Mouse (Mus musculus) embryonic fibroblast, embryonic 13.5 days (primary cell): ENCODE results near the gene Cd3d. TPM values are rescaled to one million over a fixed set of nuclear protein-coding genes. Genes with fewer than 3 reads are reported as not detected.

ENCODE experiments used
- H3K27ac ChIP-seq: 2 replicates; pipeline ENCODE4 v1.5.1; 2012; ENCODE audit warnings: low read length, control low read depth, inconsistent platforms; ENCODE audit not compliant: insufficient read depth
- H3K4me1 ChIP-seq: 2 replicates; pipeline ENCODE4 v1.6.1; 2011; ENCODE audit warnings: low read length; ENCODE audit not compliant: control insufficient read depth, insufficient read depth
- H3K4me3 ChIP-seq: 2 replicates; pipeline ENCODE4 v1.5.1; 2011; ENCODE audit warnings: mild to moderate bottlenecking, control low read depth, low read length; ENCODE audit not compliant: insufficient read depth
- CTCF ChIP-seq: IDR thresholded peaks from 2 replicates; pipeline ENCODE4 v1.5.1; 2011; ENCODE audit warnings: mild to moderate bottlenecking, control low read depth, low read length, moderate library complexity, borderline replicate concordance; ENCODE audit not compliant: insufficient read depth
- POLR2A ChIP-seq: IDR thresholded peaks from 2 replicates; pipeline ENCODE4 v1.6.1; 2011; ENCODE audit warnings: low read depth, mild to moderate bottlenecking, control low read depth, low read length, moderate library complexity
- polyA plus RNA-seq: library from polyadenylated mRNA; stranded (reverse); fragments of >200 nt; gene quantifications from 2 replicates; pipeline ENCODE4 v1.2.4, GENCODE M21; 2011; ENCODE audit warnings: low read depth; ENCODE audit not compliant: missing spikeins, insufficient read length

Cd3d gene
- polyA plus RNA-seq, 1 experiment = not detected

GRCm38 (mm10) chr9:44969450-44969849, 12.1 kb upstream of the Cd3d start:
- Histone ChIP-seq H3K4me3 (no peak overlapping the region), H3K27ac (no peak overlapping the region), H3K4me1 (peaks cover 3% of the 10 kb centered on the region; the same call in 1 of the 2 replicates)
- TF ChIP-seq CTCF (no peak), POLR2A (no peak)

DNA sequence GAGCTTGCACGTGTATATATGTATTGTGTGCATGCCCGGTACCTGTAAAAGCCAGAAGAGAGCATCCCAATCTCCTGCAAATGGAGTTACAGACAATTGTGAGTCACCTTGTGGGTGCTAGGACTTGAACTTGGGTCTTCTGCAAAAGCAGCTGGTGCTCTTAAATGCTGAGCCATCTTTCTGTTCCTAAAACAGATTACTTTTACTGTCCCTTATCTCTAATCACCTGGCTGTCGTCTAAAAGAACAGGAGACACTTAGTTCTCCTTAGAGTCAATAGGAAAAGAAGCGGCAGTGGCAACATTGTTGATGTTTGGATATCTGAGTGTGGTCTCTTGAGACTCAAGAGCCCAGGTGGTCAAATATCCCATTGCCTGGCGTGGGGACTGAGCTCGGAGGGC, 3.8 kb upstream of the Cd3d start:
- no peak overlapping the region for H3K4me3 ChIP-seq
- no peak for TF ChIP-seq POLR2A
- TF ChIP-seq CTCF = no peak
- H3K4me1 ChIP-seq = no peaks in the 10 kb centered on the region
- H3K27ac ChIP-seq = no peak overlapping the region

DNA sequence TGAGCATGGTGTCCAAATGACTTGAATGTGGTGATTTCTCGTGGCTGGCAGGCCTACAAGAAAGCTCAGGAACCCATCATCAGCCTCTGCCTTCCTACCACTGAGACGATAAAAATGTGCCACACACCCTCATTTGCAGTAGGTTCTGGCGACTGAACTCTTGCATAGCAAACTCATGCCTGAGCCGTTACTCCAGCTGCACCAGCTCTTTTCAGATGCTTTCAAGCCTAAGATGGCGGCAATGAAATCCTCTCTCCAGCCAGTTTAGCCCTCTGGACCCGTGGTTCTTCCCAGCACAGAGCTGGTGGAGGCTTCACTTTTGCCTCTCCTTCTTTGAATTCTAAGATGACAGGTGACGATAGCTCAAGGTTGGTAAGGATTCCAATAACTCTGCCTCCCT, 1.8 kb upstream of the Cd3d start:
- Histone ChIP-seq H3K4me3 (no peak overlapping the region), H3K4me1 (no peaks in the 10 kb centered on the region), H3K27ac (no peak overlapping the region)
- TF ChIP-seq CTCF (no peak), POLR2A (no peak)

- TF ChIP-seq CTCF = no peak
- TF ChIP-seq POLR2A = no peak
- no peaks in the 10 kb centered on the region for H3K4me1 ChIP-seq
- no peak within 1 kb of the TSS for H3K4me3 ChIP-seq
- no peak within 1 kb of the TSS for H3K27ac ChIP-seq
Observed at GRCm38 (mm10) chr9:44980242-44980641, 1.3 kb upstream of the Cd3d start, which contains the start of gene Cd3g. TSS of gene Cd3g (minus strand) at chr9:44980431.

- TF ChIP-seq POLR2A = no peak
- no peak for TF ChIP-seq CTCF
- Histone ChIP-seq H3K4me1 (no peaks in the 10 kb centered on the region), H3K4me3 (no peak overlapping the region), H3K27ac (no peak overlapping the region)
Observed at GRCm38 (mm10) chr9:44981104-44981503, 482 bp upstream of the Cd3d start.

DNA sequence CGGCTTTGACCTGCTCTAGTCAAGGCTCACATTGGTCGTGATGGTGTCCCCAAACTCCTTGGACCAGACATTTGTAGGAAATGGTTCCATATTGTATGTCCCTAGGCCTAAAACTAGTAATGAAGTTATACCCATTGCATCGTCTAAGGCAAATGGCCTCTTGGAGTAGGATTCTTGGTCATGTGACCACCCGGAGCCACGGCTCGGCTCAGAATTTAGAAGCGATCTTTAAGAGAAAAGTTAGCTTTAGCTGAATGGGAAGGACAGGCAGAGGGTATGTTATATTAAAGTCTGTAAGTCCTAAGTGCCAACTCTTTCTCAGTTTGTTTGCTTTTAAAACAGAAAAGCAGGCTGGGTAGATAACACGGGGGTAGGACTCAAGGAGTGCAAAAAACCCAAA, 495 bp downstream of the Cd3d start:
- Histone ChIP-seq H3K4me3 (no peak overlapping the region), H3K27ac (no peak overlapping the region), H3K4me1 (no peaks in the 10 kb centered on the region)
- TF ChIP-seq POLR2A = no peak
- no peak for TF ChIP-seq CTCF

DNA sequence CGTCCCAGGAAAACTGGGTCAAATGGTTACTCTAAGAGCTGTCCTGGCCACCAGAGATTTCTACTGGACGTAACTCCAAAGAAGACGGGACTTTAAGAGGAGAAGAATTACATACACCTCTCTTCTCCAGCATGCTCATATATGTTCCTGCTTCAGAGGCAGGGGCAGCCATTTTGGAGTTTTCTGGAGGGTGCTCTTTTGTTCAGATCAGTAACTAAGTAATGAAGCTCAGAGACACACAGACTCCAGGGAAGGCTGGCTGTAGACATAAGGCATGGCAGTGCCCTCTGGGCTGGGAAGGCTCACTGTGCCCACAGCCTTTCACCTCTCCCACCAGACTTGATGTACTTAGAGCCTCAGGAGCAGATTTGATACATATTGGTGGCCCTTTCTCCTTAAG, 945 bp downstream of the Cd3d start:
- no peak for TF ChIP-seq CTCF
- TF ChIP-seq POLR2A = no peak
- no peaks in the 10 kb centered on the region for H3K4me1 ChIP-seq
- H3K27ac ChIP-seq = no peak overlapping the region
- H3K4me3 ChIP-seq = no peak overlapping the region

DNA sequence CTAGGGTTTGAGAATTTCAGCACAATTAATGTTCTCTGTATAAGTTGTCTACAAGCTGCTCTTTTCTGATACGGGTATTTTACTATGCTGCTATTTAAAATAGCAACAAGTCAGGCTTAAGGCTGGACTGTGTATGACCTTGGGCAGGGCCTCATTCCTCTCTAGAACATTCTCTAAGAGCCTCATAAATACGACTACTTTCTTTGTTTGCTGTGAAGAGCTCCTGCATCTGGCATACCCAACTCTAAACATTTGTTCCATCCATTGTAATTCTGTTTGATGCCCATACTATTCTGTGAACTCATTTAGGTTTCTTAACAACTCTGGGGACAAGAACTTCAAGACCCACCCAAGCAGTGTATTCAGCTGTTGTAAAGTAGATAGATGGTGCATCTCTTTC, 1.4 kb downstream of the Cd3d start:
- Histone ChIP-seq H3K27ac (no peak overlapping the region), H3K4me3 (no peak overlapping the region), H3K4me1 (no peaks in the 10 kb centered on the region)
- no peak for TF ChIP-seq CTCF
- no peak for TF ChIP-seq POLR2A

- TF ChIP-seq POLR2A = no peak
- TF ChIP-seq CTCF = no peak
- no peak overlapping the region for H3K27ac ChIP-seq
- no peaks in the 10 kb centered on the region for H3K4me1 ChIP-seq
- no peak overlapping the region for H3K4me3 ChIP-seq
Observed at GRCm38 (mm10) chr9:44985721-44986161, 4.2 kb downstream of the Cd3d start.

GRCm38 (mm10) chr9:44986242-44986781, 4.7 kb downstream of the Cd3d start:
- Histone ChIP-seq H3K4me1 (no peaks in the 10 kb centered on the region), H3K27ac (no peak overlapping the region), H3K4me3 (no peak overlapping the region)
- TF ChIP-seq CTCF (no peak), POLR2A (no peak)

- TF ChIP-seq CTCF = no peak
- no peak for TF ChIP-seq POLR2A
- Histone ChIP-seq H3K27ac (no peak overlapping the region), H3K4me1 (no peaks in the 10 kb centered on the region), H3K4me3 (no peak overlapping the region)
Observed at GRCm38 (mm10) chr9:44986976-44987375, 5.4 kb downstream of the Cd3d start.
